Mouse (Mus musculus) cerebellum, postnatal 36 days (tissue): ENCODE measurements at regions not wholly inside any gene's neighbourhood (a gene's known extent, or its start where the extent isn't known, plus 50 kb on each side); places are given as distances from the start of the nearest gene placed in this dataset.

Experiments
- DNase-seq, 2 experiments: peaks; one replicate each; pipeline ENCODE4 v3.0.0; 2021 to 2022; ENCODE audit warnings: mixed read lengths in 2 of 2

GRCm38 (mm10) chr8:18310927-18311326 is 667.1 kb downstream of the Defb40 start:
- no peak for DNase-seq

DNA sequence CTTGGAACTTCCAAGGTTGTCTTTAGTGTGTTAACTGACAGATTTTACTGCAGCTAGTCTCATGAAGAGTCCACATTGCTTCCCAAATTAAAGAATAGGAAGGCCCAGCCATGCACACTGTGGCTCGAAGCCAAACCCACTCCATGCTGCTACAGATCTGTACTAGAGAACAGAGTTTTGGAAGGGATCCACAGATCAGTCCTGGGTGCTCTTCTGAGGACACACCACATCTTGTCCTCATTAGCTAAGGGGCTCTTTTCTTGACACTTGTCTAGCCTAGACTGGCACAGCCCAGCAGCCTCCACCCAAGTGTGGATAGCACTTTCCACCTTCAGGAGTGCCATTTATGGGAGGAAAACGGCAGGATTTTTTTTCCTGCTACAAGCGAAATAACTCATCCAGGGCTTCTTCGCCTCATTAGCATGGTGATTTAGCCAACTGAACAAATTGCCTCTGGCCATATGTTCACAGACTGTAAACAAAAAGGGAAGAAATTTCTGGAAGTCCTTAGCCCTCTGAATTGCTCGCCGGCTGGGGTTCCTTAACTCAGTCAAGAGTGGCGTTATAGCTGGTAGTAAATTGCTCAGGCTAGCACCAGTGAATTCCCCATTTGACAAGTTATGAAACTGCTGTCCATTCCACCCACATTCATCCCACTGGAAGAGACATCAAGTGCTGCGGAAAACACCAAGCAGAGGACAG is 690.4 kb downstream of the Defb40 start:
- peak in 1 of 2 experiments; percentile 4 for DNase-seq

GRCm38 (mm10) chr8:18279932-18280331 is 698.1 kb downstream of the Defb40 start:
- DNase-seq, result peak in 1 of 2 experiments; percentile 3

- DNase-seq, result no peak
Measured at GRCm38 (mm10) chr8:18268301-18268700, 709.8 kb downstream of the Defb40 start.

- peak in 1 of 2 experiments; percentile 12 for DNase-seq
Measured at GRCm38 (mm10) chr8:18258287-18258961, 719.6 kb downstream of the Defb40 start.

- no peak for DNase-seq
Measured at GRCm38 (mm10) chr8:18246299-18246698, 731.8 kb downstream of the Defb40 start.

DNA sequence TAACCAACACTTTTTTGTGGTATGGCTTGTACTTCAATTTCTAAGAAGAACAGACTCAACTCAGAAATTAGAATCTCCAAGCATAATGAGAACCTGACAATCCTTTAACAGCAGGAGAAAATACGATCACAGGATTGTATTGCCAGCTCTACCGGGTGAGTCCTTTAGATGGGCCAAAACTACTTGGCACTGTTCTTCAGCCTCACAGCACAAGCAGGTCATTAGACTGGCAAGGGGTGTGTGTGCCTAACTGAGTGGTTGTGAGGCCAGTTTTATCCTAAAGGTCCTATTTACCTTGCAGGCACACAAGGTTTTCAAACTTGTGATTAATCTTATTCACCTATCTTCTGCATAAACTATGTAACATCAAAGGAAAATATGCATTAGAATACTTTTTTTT is 760.5 kb downstream of the Defb40 start:
- peak in 1 of 2 experiments; percentile 2 for DNase-seq

- DNase-seq, result no peak
Measured at GRCm38 (mm10) chr8:18217192-18217591, 760.9 kb downstream of the Defb40 start.

DNA sequence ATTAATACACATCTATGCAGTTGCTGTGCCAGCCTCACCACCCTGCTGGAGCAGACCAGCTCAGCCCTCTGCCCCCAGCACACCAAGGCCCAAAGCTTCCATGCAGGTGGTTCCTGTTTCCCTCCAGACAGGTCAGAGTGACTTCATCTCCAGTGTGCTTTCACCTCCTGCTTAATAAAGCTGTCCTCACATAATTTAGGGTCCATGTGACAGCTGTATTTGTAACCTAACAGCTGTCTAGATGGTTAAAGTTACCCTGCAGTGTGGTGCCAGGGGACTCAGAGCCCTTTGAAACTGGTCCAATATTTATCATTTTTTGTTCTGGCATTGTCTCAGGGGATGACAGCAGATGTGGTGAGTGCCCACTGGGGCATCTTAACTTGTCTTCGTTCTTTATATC is 761.5 kb downstream of the Defb40 start:
- DNase-seq, result no peak

- no peak for DNase-seq
Measured at GRCm38 (mm10) chr8:18210067-18210466, 768.0 kb downstream of the Defb40 start.

DNA sequence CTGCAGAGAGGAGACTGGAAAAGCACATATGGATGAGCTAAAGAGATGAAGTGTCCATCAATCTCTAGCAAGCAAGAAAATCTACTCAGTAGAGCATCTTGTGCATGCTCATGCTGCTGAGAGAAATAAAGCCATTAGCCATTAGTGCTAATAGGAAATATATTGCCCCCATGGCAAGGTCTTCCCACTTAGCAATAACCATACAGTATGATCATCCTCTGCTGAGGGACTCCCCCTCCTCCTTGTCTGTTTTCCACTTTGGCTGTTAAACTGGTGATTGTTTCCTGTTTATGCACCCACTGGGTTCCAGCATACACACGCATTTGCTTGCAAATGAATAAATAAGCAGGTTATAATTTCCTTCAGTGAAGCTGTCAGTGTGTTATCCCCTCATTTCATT is 769.4 kb downstream of the Defb40 start:
- no peak for DNase-seq

- DNase-seq, result no peak
Measured at GRCm38 (mm10) chr8:18187486-18187885, 790.6 kb downstream of the Defb40 start.

DNA sequence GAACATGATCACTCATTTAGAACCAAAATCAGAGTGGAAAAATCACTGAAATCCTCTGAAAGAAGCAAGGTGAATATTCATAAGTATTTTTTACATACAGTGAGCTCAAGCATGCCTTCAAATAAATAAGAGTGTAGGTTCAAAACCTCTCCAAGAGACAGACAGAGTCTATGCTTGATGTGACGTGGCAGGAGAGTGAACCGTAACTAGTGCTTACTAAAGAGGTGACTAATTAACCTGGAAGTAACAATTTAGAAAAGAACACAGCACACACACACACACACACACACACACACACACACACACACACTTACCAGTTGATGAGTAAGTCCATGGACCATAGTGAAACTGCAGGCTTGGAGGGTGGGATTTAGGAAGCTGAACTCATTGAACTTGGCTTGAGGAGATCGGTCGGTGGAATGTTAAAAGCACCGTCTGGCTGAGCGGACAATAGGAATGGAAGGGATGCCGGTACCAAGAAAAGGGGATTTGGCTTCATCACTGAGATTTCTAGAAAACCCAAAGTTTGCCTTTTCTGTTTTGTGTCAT is 802.4 kb downstream of the Defb40 start:
- DNase-seq, result no peak

- no peak for DNase-seq
Measured at GRCm38 (mm10) chr8:18158619-18159018, 819.4 kb downstream of the Defb40 start.

DNA sequence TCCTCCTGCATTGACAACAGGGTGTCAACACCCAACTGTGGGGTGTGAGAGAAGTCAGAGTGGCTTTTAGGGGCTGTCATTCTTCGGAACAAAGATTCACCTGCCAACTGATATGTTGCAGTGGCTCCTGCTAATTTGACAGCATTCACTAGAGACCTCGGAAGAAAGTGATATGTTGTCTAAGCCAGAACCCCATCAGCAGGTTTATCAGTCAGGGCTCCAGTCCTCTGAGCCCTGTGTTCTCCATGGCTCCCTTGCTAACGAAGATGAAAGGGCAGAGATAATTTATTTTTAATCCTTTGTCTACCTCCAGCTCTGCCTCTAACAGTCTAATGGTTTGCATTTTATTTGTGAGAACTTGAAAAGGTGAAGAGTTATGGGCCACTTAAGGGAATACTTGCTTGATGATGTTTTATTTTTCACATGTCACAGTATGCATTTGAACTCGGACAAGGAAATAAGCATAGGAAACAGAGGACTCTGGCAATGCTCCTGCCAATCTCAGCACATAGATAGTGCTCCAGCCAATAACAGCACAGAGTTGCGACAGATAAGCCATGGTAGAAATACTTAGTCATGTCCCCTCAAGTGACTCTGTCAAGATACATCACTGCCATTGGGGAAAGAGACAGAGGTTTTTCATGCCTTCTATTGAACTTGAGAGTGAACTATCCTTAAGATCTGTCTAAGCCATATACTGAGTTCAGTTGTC is 862.6 kb downstream of the Defb40 start:
- DNase-seq, result no peak

- no peak for DNase-seq
Measured at GRCm38 (mm10) chr8:18113262-18113661, 864.8 kb downstream of the Defb40 start.

- DNase-seq, result no peak
Measured at GRCm38 (mm10) chr8:18109480-18109879, 868.6 kb downstream of the Defb40 start.

- DNase-seq, result no peak
Measured at GRCm38 (mm10) chr8:18106827-18107226, 871.2 kb downstream of the Defb40 start.

DNA sequence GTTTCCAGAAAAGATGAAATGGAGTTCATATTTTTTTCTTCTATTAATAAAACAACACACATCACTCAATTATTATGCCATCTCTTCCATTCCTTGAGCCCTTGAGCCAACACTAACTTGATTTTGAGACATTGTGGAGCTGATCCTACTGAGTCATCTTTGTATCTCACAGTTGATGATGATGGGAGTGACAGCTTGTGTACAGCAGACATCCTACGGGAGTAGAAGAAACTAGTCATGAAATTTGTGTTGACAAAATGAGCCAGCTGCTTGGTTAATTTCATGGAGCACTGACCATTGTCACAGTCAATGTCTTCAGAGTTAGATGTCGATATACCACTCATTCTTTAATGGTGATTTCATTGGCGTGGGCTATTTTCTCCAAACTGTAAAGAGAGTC is 912.6 kb downstream of the Defb40 start:
- no peak for DNase-seq

- DNase-seq, result no peak
Measured at GRCm38 (mm10) chr8:18059526-18059925, 918.5 kb downstream of the Defb40 start.

DNA sequence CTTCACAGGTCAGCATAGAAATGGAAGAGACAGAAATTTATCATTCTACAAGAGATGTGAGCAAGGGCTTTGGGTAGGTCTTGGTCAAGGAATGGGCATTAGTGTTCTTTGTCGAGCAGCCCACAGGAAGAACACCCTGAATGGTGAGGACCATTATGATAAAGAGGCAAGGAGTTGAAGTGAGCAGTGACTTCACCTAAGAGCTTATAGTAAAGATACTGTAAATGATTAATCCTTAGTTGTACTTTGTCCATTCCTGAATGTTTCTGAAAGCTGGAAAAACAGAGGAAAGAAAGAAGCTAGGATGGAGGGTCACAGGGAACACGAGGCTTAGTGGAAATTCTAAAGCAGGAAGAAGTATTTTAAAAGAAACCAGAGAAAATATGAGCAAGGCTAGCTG is 956.9 kb downstream of the Defb40 start:
- no peak for DNase-seq

- no peak for DNase-seq
Measured at GRCm38 (mm10) chr8:18007567-18007966, 970.5 kb downstream of the Defb40 start.

DNA sequence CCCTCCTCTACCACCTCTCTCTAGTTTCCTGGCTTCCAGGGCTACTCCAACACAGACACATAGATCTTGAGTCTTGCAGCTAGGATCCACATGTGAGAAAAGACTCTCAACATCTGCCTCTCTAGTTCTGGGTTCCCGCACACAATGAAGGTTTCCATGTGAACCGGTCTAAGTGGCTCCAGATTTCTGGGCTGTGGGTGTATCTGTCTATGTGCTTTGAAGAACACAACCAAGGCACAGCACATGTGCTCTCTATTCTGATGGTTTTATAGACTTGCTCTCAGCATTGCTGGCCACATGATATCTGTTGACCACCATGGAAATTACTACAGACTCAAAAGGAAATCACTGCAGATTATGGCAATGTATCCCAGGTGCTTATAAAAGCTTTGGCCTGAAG is 972.4 kb downstream of the Defb40 start:
- DNase-seq, result no peak

DNA sequence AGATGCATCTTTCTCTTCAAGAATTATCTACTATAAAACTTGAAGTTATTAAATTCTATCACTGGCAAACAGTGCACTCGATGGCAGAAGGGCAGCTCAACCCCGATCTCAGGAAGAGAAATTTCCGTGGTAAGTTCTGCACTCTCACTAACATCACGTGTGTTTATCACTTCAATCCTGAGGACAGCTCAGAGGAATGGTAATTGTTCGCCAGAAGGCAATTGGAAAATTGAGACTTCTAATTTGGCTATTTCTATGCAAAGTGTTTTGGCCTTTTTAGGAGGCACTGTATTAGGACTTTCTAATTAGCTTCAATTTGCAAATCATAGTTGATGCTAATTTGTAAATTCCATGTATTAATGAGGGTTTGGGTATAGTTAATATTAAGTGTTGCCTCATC is 977.3 kb downstream of the Defb40 start:
- no peak for DNase-seq
